Mouse (Mus musculus): ENCODE measurements around the gene Ccdc33. TPM values are rescaled to one million over a fixed set of nuclear protein-coding genes. Genes with fewer than 3 reads are reported as not detected.

The Ccdc33 gene
- polyA plus RNA-seq, 1 experiment from 2014 or later, result 0.16 TPM

- Histone ChIP-seq H3K9me3 (ENCODE audit: control insufficient read depth) (no peaks in the 10 kb centered on the region), H3K36me3 (ENCODE audit: control insufficient read depth, insufficient read depth) (no peaks in the 10 kb centered on the region), H3K4me3 (ENCODE audit: low read depth, low read length) (no peak overlapping the region), H3K27ac (ENCODE audit: low read depth, low read length) (no peak overlapping the region), H3K27me3 (replicated peaks; ENCODE audit: control insufficient read depth, insufficient read depth, low read length) (no peaks in the 10 kb centered on the region; the same call in 1 of the 2 replicates), H3K4me2 (replicated peaks; ENCODE audit: low read depth) (no peak overlapping the region), H3K4me1 (replicated peaks; ENCODE audit: control insufficient read depth, insufficient read depth, low read length) (no peaks in the 10 kb centered on the region), H3K9ac (ENCODE audit: low read depth, low read length) (no peak overlapping the region)
- TF ChIP-seq CTCF (IDR thresholded peaks at IDR 0.05; ENCODE audit: low read depth), result no peak
- 74% methylated on average over 2 of the region's 2 CpGs for WGBS
- ATAC-seq, result no peak
Observed at GRCm38 (mm10) chr9:58035519-58035918, 83.1 kb downstream of the Ccdc33 start.

DNA sequence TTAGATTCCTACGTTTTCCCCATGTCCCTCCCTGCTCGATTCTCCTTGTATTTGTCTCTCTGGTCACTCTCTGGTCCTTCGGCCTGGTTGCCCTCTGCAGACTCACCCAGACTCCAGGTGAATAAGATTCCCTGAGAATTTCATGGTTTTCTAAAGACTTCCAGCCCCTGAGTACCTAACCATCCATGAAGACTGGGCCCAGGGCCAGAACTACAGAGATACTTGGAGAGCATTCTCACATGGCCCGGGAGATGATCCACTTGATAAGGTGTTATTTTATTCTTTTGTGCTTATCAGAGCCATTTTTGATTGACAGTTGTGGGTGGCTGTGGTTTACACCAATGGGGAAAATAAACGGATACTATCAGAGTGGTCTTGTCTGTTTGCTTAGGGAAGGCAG lies 86.7 kb downstream of the Ccdc33 start:
- Histone ChIP-seq H3K9ac (ENCODE audit: low read depth, low read length) (no peak overlapping the region), H3K4me3 (ENCODE audit: low read depth, low read length) (no peak overlapping the region), H3K27ac (ENCODE audit: low read depth, low read length) (no peak overlapping the region), H3K4me2 (replicated peaks; ENCODE audit: low read depth) (no peak overlapping the region), H3K36me3 (ENCODE audit: control insufficient read depth, insufficient read depth) (no peaks in the 10 kb centered on the region), H3K4me1 (replicated peaks; ENCODE audit: control insufficient read depth, insufficient read depth, low read length) (no peaks in the 10 kb centered on the region), H3K9me3 (ENCODE audit: control insufficient read depth) (no peaks in the 10 kb centered on the region), H3K27me3 (replicated peaks; ENCODE audit: control insufficient read depth, insufficient read depth, low read length) (no peaks in the 10 kb centered on the region)
- ATAC-seq, result no peak
- TF ChIP-seq CTCF (IDR thresholded peaks at IDR 0.05; ENCODE audit: low read depth), result no peak
- WGBS, result 71% methylated on average over 5 of the region's 5 CpGs

GRCm38 (mm10) chr9:58029635-58030034 lies 89.0 kb downstream of the Ccdc33 start:
- Histone ChIP-seq H3K36me3 (ENCODE audit: control insufficient read depth, insufficient read depth) (no peaks in the 10 kb centered on the region), H3K4me2 (replicated peaks; ENCODE audit: low read depth) (no peak overlapping the region), H3K27me3 (replicated peaks; ENCODE audit: control insufficient read depth, insufficient read depth, low read length) (no peaks in the 10 kb centered on the region), H3K9ac (ENCODE audit: low read depth, low read length) (no peak overlapping the region), H3K4me1 (replicated peaks; ENCODE audit: control insufficient read depth, insufficient read depth, low read length) (no peaks in the 10 kb centered on the region), H3K9me3 (ENCODE audit: control insufficient read depth) (no peaks in the 10 kb centered on the region), H3K4me3 (ENCODE audit: low read depth, low read length) (no peak overlapping the region), H3K27ac (ENCODE audit: low read depth, low read length) (no peak overlapping the region)
- ATAC-seq, result no peak
- no peak for TF ChIP-seq CTCF (IDR thresholded peaks at IDR 0.05; ENCODE audit: low read depth)
- WGBS, result 91% methylated on average over 6 of the region's 6 CpGs

DNA sequence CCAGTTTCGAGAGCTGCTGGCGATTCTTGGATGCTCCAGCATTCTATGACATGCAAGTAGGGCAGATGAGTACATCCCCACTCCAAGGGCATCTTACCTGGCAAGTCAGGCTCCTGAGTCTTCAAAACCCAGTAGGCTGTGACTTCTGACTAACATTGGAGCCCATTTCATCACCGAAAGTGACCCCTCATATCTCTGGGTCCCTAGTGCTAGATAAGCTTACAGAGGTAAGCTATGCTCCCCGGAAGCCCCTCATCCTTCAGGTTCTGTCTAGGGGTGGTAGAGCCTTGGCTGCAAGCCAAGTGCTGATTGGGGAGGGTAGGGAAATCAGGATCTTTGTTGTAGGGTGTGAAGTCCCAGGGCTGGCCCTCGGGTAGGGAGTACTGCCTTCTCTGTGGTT lies 89.8 kb downstream of the Ccdc33 start:
- H3K4me1 ChIP-seq (replicated peaks; ENCODE audit: control insufficient read depth, insufficient read depth, low read length), result no peaks in the 10 kb centered on the region
- WGBS, result 62% methylated on average over 5 of the region's 5 CpGs
- H3K4me3 ChIP-seq (ENCODE audit: low read depth, low read length), result no peak overlapping the region
- TF ChIP-seq CTCF (IDR thresholded peaks at IDR 0.05; ENCODE audit: low read depth), result no peak
- no peak overlapping the region for H3K4me2 ChIP-seq (replicated peaks; ENCODE audit: low read depth)
- H3K9ac ChIP-seq (ENCODE audit: low read depth, low read length), result no peak overlapping the region
- H3K9me3 ChIP-seq (ENCODE audit: control insufficient read depth), result no peaks in the 10 kb centered on the region
- no peak for ATAC-seq
- no peak overlapping the region for H3K27ac ChIP-seq (ENCODE audit: low read depth, low read length)
- H3K27me3 ChIP-seq (replicated peaks; ENCODE audit: control insufficient read depth, insufficient read depth, low read length), result no peaks in the 10 kb centered on the region
- no peaks in the 10 kb centered on the region for H3K36me3 ChIP-seq (ENCODE audit: control insufficient read depth, insufficient read depth)

- Histone ChIP-seq H3K27me3 (replicated peaks; ENCODE audit: control insufficient read depth, insufficient read depth, low read length) (no peaks in the 10 kb centered on the region), H3K4me1 (replicated peaks; ENCODE audit: control insufficient read depth, insufficient read depth, low read length) (no peaks in the 10 kb centered on the region), H3K9me3 (ENCODE audit: control insufficient read depth) (no peaks in the 10 kb centered on the region), H3K36me3 (ENCODE audit: control insufficient read depth, insufficient read depth) (no peaks in the 10 kb centered on the region), H3K4me2 (replicated peaks; ENCODE audit: low read depth) (no peak overlapping the region), H3K9ac (ENCODE audit: low read depth, low read length) (no peak overlapping the region), H3K27ac (ENCODE audit: low read depth, low read length) (no peak overlapping the region), H3K4me3 (ENCODE audit: low read depth, low read length) (no peak overlapping the region)
- WGBS, result 39% methylated on average over 2 of the region's 2 CpGs
- no peak for ATAC-seq
- TF ChIP-seq CTCF (IDR thresholded peaks at IDR 0.05; ENCODE audit: low read depth), result no peak
Observed at GRCm38 (mm10) chr9:58027426-58028180, 91.0 kb downstream of the Ccdc33 start.

DNA sequence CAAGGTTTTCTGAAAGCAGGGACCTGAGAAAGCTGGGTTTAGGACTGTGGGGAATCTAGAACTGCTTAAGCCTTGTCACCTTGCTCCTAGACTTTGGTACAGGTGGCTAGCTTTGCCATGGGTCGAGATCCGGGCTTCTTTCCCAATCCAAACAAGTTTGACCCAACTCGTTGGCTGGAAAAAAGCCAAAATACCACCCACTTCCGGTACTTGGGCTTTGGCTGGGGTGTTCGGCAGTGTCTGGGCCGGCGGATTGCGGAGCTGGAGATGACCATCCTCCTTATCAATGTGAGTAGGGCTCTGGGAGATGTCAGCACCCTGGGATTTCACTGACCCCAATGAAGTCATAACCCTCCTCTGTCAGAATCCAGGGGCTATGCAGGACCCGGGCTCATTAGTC lies 92.6 kb downstream of the Ccdc33 start:
- no peak overlapping the region for H3K27ac ChIP-seq (ENCODE audit: low read depth, low read length)
- no peaks in the 10 kb centered on the region for H3K4me1 ChIP-seq (replicated peaks; ENCODE audit: control insufficient read depth, insufficient read depth, low read length)
- no peaks in the 10 kb centered on the region for H3K27me3 ChIP-seq (replicated peaks; ENCODE audit: control insufficient read depth, insufficient read depth, low read length)
- TF ChIP-seq CTCF (IDR thresholded peaks at IDR 0.05; ENCODE audit: low read depth), result no peak
- ATAC-seq, result no peak
- no peaks in the 10 kb centered on the region for H3K36me3 ChIP-seq (ENCODE audit: control insufficient read depth, insufficient read depth)
- H3K9me3 ChIP-seq (ENCODE audit: control insufficient read depth), result no peaks in the 10 kb centered on the region
- no peak overlapping the region for H3K4me2 ChIP-seq (replicated peaks; ENCODE audit: low read depth)
- no peak overlapping the region for H3K9ac ChIP-seq (ENCODE audit: low read depth, low read length)
- H3K4me3 ChIP-seq (ENCODE audit: low read depth, low read length), result no peak overlapping the region
- 86% methylated on average over 9 of the region's 9 CpGs for WGBS
